Mouse (Mus musculus) left cerebral cortex, adult 2 months (tissue): ENCODE data around the gene Mrm3. TPM values are rescaled to one million over a fixed set of nuclear protein-coding genes. Genes with fewer than 3 reads are reported as not detected.

Source experiments
- DNase-seq, 2 experiments: peaks; one replicate each; pipeline ENCODE4 v3.0.0; 2021 to 2022; ENCODE audit warnings: low spot score in 2 of 2, mixed read lengths in 1 of 2; ENCODE audit errors: extremely low spot score in 1 of 2
- H3K27ac ChIP-seq: fragments of 200-600 bp; 2 replicates; pipeline ENCODE4 v1.8.1; 2022
- H3K4me3 ChIP-seq: fragments of 200-600 bp; 2 replicates; pipeline ENCODE4 v1.8.1; 2022
- CTCF ChIP-seq: fragments of 200-600 bp; IDR thresholded peaks from 2 replicates; pipeline ENCODE4 v1.8.1; 2022; ENCODE audit warnings: antibody characterized with exemption, mild to moderate bottlenecking, moderate library complexity
- intact Hi-C: fragments of 180-260 bp; cut with DNase I; formaldehyde crosslinking; loops from one replicate; pipeline ENCODE4 v1.15.1; 2025
- total RNA-seq, 2 experiments: library from RNA; stranded (reverse); gene quantifications; 2 replicates each; pipeline ENCODE4 v1.2.3; 2021

Gene Mrm3
- total RNA-seq, 2 experiments from 2014 or later = 16.6 to 19.7 TPM

DNA sequence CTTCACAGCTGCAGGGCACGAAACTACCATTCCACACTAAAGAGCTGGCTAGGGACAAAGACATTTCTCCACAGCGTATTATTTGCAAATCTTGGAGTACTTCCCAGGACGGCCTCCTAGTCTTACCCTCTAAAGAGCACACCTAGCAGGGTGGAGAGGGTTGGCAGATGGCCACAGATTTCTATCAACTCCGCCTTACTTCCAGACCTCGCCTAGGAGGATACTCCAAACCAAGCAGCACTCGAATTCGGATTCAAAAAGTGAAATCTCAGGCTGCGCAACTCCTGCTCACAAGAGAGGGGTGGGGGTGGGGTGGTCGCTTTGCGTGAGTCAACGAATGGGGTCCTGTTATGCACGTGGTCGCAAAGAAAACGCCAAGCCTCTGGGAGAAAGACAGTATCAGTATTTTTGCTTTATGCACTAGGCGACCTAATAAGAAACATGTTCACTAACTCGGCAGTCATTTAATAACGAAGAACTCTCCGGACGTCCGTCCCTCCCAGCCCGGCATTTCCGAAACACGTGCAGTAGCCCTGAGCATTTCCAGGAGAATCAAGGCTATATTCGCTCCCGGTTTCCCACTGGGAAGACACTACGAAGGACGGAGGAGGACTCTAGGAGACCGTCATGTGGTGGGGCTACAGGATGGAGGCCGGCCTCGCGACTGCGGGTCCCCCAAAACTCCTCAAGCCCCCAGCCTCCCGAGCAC is 26.7 kb upstream of the Mrm3 start:
- TF ChIP-seq CTCF = no peak
- Histone ChIP-seq H3K4me3 (peak overlapping the region; percentile 89), H3K27ac (peak overlapping the region; percentile 94)
- DNase-seq = peak in 1 of 2 experiments; percentile 22
- intact Hi-C loops = no loop called here

DNA sequence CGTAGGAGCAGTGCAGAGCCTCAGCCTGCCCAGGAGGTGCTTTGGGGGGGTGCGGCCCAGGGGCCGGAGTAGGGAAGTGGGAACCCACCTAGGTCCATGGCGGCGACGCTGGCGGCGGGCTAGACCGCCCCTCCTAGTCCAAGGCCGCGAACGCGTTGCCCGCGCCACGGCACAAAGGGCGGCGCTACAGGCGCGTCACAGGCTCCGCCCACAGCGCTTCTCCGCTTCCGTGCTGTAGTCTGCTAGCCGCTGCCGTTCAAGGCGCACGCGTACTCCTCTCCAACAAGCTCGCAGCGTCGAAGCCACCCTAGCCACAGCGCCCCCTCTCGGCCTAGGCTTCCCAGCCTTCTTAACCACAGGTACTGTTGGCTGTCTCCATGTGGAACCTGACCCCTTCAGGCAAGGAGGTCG is 26.1 kb upstream of the Mrm3 start, which contains the start of the genes Dbil5 and Gemin4:
Gene Dbil5, plus strand, starts transcription at position 219 of the 411 bp plus-strand sequence.
Gene Gemin4, minus strand, starts transcription at position 275 of the 411 bp plus-strand sequence.
- TF ChIP-seq CTCF = peak; percentile 94
- peak within 1 kb of the TSS; percentile 89 for H3K4me3 ChIP-seq
- H3K27ac ChIP-seq = peak within 1 kb of the TSS; percentile 94
- DNase-seq = peak; percentile 95 to 97
- intact Hi-C loops = no loop called here

DNA sequence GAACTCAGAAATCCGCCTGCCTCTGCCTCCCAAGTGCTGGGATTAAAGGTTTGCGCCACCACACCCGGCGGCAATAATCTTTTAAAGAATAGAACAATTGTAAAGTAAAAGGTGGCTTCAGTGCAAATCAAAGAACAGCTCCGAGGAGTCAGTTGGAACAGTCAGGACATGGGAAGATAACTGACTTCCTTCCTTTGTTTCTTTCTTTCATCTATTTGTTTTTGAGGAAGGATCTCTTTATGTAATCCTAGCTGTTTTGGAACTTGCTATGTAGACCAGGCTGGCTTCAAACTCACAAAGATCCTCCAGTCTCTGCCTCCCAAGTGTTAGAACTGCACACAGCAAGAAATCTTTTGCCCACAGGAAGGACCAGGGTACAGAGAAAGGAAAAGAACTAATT is 18.9 kb upstream of the Mrm3 start:
- intact Hi-C loops = no loop called here
- no peak for DNase-seq
- TF ChIP-seq CTCF = no peak
- Histone ChIP-seq H3K4me3 (no peak overlapping the region), H3K27ac (no peak overlapping the region)

DNA sequence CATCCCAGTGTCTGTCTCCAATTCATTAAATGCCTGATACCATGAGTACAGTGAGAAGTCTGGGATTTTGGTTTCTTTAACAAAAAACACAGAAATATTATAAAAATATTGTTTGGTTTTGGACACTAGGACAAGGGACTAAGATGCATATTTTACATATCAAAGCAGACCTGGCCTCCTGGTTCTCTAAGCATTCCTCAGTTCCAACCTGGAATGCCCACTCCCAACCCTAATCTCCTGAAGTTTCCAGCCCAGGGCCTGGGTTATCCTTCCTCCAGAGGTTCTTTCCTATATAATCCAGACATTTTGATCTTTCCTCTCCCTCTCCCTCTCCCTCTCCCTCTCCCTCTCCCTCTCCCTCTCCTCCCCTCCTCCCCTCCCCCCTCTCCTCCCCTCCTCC is 18.5 kb upstream of the Mrm3 start:
- no peak for DNase-seq
- intact Hi-C loops = no loop called here
- TF ChIP-seq CTCF = no peak
- Histone ChIP-seq H3K4me3 (no peak overlapping the region), H3K27ac (no peak overlapping the region)

DNA sequence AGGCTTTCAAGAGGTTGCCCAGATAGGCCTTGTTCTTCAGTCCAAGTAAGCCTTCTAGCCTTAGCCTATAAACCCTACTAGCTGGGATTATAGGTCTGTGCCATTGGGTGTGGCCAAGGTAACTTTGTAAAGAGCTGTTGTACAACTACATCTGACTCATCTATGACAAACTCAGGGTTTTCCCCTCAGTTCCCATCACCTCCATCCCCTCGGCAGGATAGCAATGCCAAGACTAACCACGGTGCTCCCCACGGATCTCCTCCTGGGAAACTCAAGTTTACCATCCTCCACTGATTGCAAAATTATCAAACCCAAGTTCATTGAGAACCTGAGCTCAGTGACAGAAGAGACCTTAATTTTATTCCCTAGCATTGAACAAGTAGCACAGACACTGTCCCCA is 7.4 kb upstream of the Mrm3 start:
- no peak overlapping the region for H3K4me3 ChIP-seq
- DNase-seq = no peak
- intact Hi-C loops = no loop called here
- TF ChIP-seq CTCF = no peak
- H3K27ac ChIP-seq = no peak overlapping the region; the same call in 1 of the 2 replicates

DNA sequence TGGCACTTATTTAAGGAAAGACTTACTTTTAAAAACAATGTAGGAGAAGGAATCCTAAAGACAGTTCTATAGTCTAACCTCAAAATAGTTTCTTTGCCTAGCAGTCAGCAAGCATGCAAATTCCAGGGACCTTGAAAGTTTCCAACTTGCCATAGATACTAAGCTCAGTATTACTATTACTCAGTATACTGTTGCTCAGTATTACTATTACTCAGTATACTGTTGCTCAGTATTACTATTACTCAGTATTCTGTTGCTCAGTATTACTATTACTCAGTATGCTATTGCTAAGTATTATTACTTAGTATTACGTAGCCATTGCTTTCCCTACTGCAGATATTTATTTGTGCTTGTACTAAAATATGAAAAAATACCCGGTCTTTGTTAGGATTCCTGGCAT is 3.8 kb upstream of the Mrm3 start:
- H3K27ac ChIP-seq = no peak overlapping the region
- no peak for TF ChIP-seq CTCF
- intact Hi-C loops = no loop called here

DNA sequence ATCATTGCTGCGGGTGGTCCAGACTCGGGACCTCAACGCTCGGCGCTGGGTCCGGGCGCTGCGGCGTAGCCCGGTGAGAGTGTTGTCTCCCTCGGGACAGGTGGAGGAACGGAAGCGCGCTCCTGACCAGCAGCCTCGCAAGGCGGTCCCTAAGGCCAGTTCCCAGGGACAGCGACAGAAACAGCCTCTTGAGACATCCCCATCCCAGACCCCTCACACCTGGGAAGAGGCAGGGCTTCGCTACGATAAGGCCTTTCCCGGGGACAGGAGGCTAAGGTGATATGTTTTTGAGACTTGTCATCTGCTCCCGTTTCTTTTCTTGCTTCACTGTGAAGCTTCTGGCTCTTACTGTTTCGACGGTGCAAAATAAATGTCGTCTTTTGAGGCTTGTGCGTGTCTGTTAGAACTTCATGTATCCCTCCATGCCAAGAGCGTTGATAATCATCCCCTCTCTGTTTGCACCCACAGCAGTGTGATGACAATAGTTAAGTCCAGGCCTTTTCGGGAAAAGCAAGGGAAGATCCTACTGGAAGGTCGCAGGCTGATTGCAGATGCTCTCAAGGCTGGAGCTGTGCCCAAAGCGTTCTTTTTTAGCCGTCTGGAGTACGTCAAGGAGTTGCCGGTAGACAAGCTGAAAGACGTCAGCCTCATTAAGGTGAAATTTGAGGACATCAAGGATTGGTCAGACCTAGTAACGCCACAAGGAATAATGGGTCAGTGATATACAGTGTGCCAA is 464 bp downstream of the Mrm3 start:
- no peak for DNase-seq
- intact Hi-C loops = no loop called here
- peak overlapping the region; percentile 86 for H3K27ac ChIP-seq

More for the DNA sequence above, 3.8 kb upstream of the Mrm3 start:
- no peak overlapping the region for H3K4me3 ChIP-seq
- no peak for DNase-seq

DNA sequence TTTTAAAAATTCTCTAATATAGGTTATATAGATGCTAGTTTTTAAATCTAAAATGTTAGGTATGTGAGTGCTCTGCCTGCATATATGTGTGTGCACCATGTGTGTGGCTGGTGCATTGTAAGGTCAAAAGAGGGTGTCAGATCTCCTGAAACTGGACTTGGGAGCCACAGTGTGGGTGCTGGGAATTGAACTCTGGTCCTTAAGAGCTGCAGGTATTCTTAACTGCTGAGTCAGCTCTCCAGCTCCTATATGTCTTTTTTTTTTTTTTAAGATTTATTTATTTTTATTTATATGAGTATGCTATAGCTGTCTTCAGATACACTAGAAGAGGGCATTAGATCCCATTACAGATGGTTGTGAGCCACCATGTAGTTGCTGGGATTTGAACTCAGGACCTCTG is 2.9 kb downstream of the Mrm3 start:
- no peak overlapping the region for H3K4me3 ChIP-seq
- no peak for TF ChIP-seq CTCF
- H3K27ac ChIP-seq = no peak overlapping the region
- DNase-seq = no peak
- intact Hi-C loops = no loop called here

More for the DNA sequence above, 464 bp downstream of the Mrm3 start:
- peak overlapping the region; percentile 91 for H3K4me3 ChIP-seq
- TF ChIP-seq CTCF = no peak

DNA sequence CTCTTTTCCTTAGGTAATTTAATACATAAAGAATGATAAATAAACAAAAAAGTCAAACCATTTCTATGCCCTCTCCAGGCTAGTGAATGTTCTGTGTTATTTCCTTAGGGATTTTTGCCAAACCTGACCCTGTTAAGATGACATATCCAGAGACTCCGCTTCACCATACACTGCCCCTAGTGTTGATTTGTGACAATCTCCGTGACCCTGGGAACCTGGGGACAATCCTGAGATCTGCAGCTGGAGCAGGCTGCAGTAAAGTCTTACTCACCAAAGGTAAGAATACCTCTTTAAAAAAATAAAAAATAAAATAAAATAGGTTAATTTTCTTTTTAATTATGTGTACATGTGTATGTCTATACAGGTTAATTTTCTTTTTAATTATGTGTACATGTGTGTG is 3.7 kb downstream of the Mrm3 start:
- intact Hi-C loops = no loop called here
- TF ChIP-seq CTCF = no peak

DNA sequence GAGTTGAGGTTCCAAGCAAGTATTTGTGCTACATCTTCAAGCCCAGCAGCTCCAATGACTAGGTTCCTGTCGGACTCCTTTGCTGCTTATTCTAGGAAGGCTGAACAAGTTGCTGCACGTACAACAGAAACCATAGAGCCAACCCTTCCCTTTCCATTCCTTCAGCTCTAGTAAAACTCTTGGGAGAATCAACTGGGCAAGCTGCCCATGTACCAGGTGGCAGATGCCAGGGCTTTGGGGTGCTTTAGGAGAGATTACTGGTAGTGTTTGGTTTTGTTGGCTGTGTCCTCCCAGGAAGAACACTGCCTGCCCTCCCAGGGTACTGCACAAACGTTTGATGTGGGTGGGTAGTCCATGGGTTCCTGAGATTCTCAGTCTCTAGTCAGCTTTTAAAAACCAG is 8.5 kb downstream of the Mrm3 start:
- no peak for DNase-seq
- intact Hi-C loops = no loop called here
- H3K4me3 ChIP-seq = no peak overlapping the region
- no peak overlapping the region for H3K27ac ChIP-seq
- TF ChIP-seq CTCF = no peak

More for the DNA sequence above, 3.7 kb downstream of the Mrm3 start:
- H3K4me3 ChIP-seq = no peak overlapping the region
- H3K27ac ChIP-seq = no peak overlapping the region
- no peak for DNase-seq

DNA sequence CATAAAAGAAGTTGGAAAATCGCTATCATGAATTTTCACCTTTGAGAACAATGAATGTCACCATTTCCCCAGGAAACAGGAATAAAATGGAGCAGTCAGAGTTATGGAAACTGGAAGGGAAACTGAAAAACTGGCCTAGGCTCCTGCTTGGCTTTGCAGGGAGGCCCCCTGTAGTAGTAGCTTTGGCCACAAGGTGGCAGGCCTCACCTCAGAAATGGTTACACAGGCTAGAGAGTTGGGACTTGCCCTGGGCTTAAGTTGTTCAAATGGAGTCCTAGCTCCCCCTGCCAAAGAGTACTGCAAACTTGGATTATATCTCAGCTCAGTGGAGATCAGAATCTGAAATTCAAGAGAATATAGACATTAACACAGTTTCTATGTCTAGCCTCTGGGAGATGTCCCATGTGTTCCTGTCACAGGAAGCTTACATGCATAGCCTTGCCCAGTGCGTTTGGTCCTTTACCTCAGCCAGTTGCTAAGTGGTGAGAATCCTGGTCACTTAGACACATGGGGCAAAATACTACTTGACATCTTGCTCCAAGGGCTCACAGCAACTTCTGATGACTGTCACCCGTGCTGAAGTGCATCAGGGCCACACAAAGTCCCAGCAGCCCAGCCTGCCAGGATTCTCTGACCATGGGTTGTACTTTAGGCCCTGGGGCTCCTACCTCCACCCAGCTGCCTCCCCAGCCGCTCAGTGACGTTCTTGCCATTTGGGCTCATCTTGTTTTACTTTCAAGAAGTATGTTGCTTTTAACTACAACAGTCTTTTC is 9.8 kb downstream of the Mrm3 start:
- peak; percentile 80 to 87 for DNase-seq
- Histone ChIP-seq H3K4me3 (no peak overlapping the region), H3K27ac (no peak overlapping the region)
- intact Hi-C loops = loop anchor here (1.0 kb wide), 2 partner anchors 146 to 153 kb away; partner anchors contain the start of genes Nxn and Timm22
- peak; percentile 96 for TF ChIP-seq CTCF

DNA sequence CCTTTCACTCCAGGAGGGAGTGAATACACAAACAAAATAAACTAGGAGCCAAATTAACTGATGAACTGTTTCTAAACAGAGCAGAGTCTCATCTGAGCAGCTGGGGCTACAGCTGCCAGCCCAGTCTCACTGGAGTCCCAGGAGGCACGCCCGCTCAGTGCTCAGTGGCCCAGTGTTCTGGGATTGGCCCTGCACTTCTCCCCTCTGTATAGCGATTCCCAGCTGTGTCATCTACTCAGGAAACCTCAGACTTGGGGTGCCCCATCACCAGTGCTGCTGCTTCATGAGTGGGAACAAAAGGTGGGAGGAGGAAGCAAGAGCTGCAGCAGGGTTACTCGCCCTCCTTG is 10.4 kb downstream of the Mrm3 start:
- intact Hi-C loops = loop anchor here (1.0 kb wide), 2 partner anchors 145 to 152 kb away; partner anchors contain the start of genes Nxn and Timm22
- Histone ChIP-seq H3K27ac (no peak overlapping the region), H3K4me3 (no peak overlapping the region)
- no peak for TF ChIP-seq CTCF
- no peak for DNase-seq
